In the genomic region with DNA sequence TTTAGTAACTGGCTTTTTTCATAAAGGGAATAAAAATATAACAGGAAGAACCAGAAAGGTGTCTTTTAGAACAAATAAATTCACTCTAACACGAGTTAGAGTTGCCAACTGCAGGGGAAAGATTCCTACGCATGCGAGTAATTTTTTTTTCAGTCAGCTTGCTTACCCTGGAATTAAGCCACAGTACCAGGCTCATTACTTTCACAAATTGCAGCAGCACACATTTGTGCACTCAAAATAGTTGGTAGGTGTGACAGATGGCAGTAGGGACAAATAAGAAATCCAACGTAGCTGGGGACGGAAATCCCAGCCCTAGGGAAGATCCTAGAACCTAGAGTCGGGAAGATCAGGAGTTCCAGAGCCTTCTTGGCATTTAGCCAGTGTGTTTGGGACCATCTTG, we compare ENCODE assay signal across 24 mouse cellular contexts. TPM values are rescaled to one million over a fixed set of nuclear protein-coding genes. Genes with fewer than 3 reads are reported as not detected.
A peak's percentile ranks its signal among the peaks of the same experiment; 100 is the strongest.
DNase-seq lines count a peak whose midpoint lies in the region; ATAC-seq and TF ChIP-seq lines count a peak whose summit lies in the region.
"Had no signal": no experiment of that assay in that cellular context is flagged by ENCODE, and none has a peak within 500 bp of the region (broad histone marks: within the 10 kb centered on the region; RNA-seq: fewer than 3 reads in every experiment).

No protein-coding gene starts in this region.

- no peak overlapping the region for H3K4me2 ChIP-seq in liver, embryonic 12.5 days
- H3K4me2 ChIP-seq: heart, embryonic 15.5 days; hindbrain, embryonic 13.5 days; kidney, embryonic 15.5 days; limb, embryonic 12.5 days; liver, embryonic 13.5 days; midbrain, embryonic 11.5 days; stomach, embryonic 15.5 days had no signal

- H3K27me3 ChIP-seq in liver, adult 2 months (ENCODE audit: control insufficient read depth, insufficient read depth, low read length): no peaks in the 10 kb centered on the region
- H3K27me3 ChIP-seq in liver, embryonic 12.5 days (replicated peaks): no peaks in the 10 kb centered on the region
- H3K27me3 ChIP-seq: heart, embryonic 15.5 days; hindbrain, embryonic 13.5 days; kidney, embryonic 15.5 days; limb, embryonic 12.5 days; liver, embryonic 13.5 days; stomach, embryonic 15.5 days had no signal

- no peak overlapping the region for H3K9ac ChIP-seq in liver, adult 2 months (ENCODE audit: low read depth, low read length)
- H3K9ac ChIP-seq in liver, embryonic 12.5 days: no peak overlapping the region
- H3K9ac ChIP-seq: heart, embryonic 15.5 days; hindbrain, embryonic 13.5 days; kidney, embryonic 15.5 days; limb, embryonic 12.5 days; liver, embryonic 13.5 days; stomach, embryonic 15.5 days had no signal

- TF ChIP-seq POLR2A in liver, adult 2 months (IDR thresholded peaks at IDR 0.05; ENCODE audit: extremely low read depth, insufficient read depth, low read length): no peak
- no peak for TF ChIP-seq POLR2A in brain, embryonic 14.5 days (IDR thresholded peaks at IDR 0.05; ENCODE audit: borderline replicate concordance, extremely low read depth, insufficient read depth, insufficient read length, poor library complexity, severe bottlenecking)

- DNase-seq in cerebellum, postnatal 10 days: peak; percentile 14 to 27
- no peak for DNase-seq in cerebellum, adult 18-20 months
- DNase-seq in layer of hippocampus, adult 2 months (ENCODE audit: low spot score in 2 of 2): peak; percentile 23 to 57
- DNase-seq in layer of hippocampus, postnatal 25 days (ENCODE audit: extremely low spot score in 1 of 2, low spot score in 1 of 2): no peak
- peak; percentile 70 for DNase-seq in liver, adult 2 months (ENCODE audit: extremely low read depth, low read depth, low spot score)
- DNase-seq in brain, embryonic 14.5 days (ENCODE audit: low read depth): peak; percentile 64
- DNase-seq: adrenal gland, postnatal 10 days; cerebellum, adult 9-11 months; gastrocnemius, adult 2 months; heart, postnatal 36 days; kidney, adult 11 months; kidney, postnatal 4 days; liver, embryonic 13.5 days; lung, adult 2 months; lung, postnatal 14 days; thymus, adult 18-20 months; thymus, postnatal 4 days had no signal

- 28% methylated on average over 6 of the region's 6 CpGs for WGBS in liver, adult 2 months
- WGBS in liver, embryonic 12.5 days (ENCODE audit: insufficient replicate concordance): 88% methylated on average over 6 of the region's 6 CpGs

- H3K27ac ChIP-seq in layer of hippocampus, adult 2 months: no peak overlapping the region
- peak overlapping the region; percentile 32; the same call in 1 of the 2 replicates for H3K27ac ChIP-seq in liver, adult 2 months (replicated peaks; ENCODE audit: insufficient read depth, low read depth, low read length)
- no peak overlapping the region for H3K27ac ChIP-seq in liver, embryonic 12.5 days
- H3K27ac ChIP-seq: gastrocnemius, adult 2 months; heart, embryonic 15.5 days; hindbrain, embryonic 13.5 days; kidney, embryonic 15.5 days; limb, embryonic 12.5 days; liver, embryonic 13.5 days; stomach, embryonic 15.5 days had no signal

- TF ChIP-seq CTCF in layer of hippocampus, adult 2 months (conservative IDR thresholded peaks at IDR 0.05): no peak
- no peak for TF ChIP-seq CTCF in liver, adult 2 months (IDR thresholded peaks at IDR 0.05; ENCODE audit: low read depth, low read length)
- TF ChIP-seq CTCF in brain, embryonic 14.5 days (IDR thresholded peaks at IDR 0.05; ENCODE audit: borderline replicate concordance, extremely low read depth, insufficient read depth, insufficient read length): no peak

- H3K79me2 ChIP-seq in liver, adult 2 months (ENCODE audit: control insufficient read depth, insufficient read depth, low read length): peaks cover 49% of the 10 kb centered on the region

- H3K36me3 ChIP-seq in liver, adult 2 months (ENCODE audit: control insufficient read depth, insufficient read depth, low read length): peaks cover 15% of the 10 kb centered on the region
- H3K36me3 ChIP-seq in liver, embryonic 12.5 days: no peaks in the 10 kb centered on the region; the same call in 1 of the 2 replicates
- H3K36me3 ChIP-seq: heart, embryonic 15.5 days; hindbrain, embryonic 13.5 days; kidney, embryonic 15.5 days; stomach, embryonic 15.5 days had no signal

- no peak overlapping the region for H3K4me3 ChIP-seq in layer of hippocampus, adult 2 months
- no peak overlapping the region for H3K4me3 ChIP-seq in liver, adult 2 months (ENCODE audit: insufficient read depth, low read depth, low read length)
- H3K4me3 ChIP-seq in liver, embryonic 12.5 days: no peak overlapping the region
- H3K4me3 ChIP-seq: gastrocnemius, adult 2 months; heart, embryonic 15.5 days; hindbrain, embryonic 13.5 days; kidney, embryonic 15.5 days; limb, embryonic 12.5 days; liver, embryonic 13.5 days; stomach, embryonic 15.5 days had no signal

- H3K4me1 ChIP-seq in liver, adult 2 months (ENCODE audit: control insufficient read depth, insufficient read depth, low read length): peaks cover 30% of the 10 kb centered on the region
- no peaks in the 10 kb centered on the region for H3K4me1 ChIP-seq in liver, embryonic 12.5 days
- H3K4me1 ChIP-seq: heart, embryonic 15.5 days; hindbrain, embryonic 13.5 days; liver, embryonic 13.5 days had no signal

- no peaks in the 10 kb centered on the region for H3K9me3 ChIP-seq in liver, embryonic 12.5 days (replicated peaks)
- H3K9me3 ChIP-seq: heart, embryonic 15.5 days; hindbrain, embryonic 13.5 days; kidney, embryonic 15.5 days; limb, embryonic 12.5 days; liver, embryonic 13.5 days; stomach, embryonic 15.5 days had no signal

- ATAC-seq in liver, embryonic 12.5 days: no peak

RNA-seq across cellular contexts. Expression of a gene that starts 22.1 kb away (rescaled TPM):
- total RNA-seq in layer of hippocampus, adult 2 months (2021): 1 to 10 TPM; 3.4 to 3.7 TPM
- 1 to 10 TPM; 2.6 to 3.1 TPM for total RNA-seq in layer of hippocampus, postnatal 25 days (2021)
- 206 and 232 TPM in 2 replicates for total RNA-seq in liver, adult 2 months (2014; rRNA removed)
- polyA plus RNA-seq in liver, adult 2 months (2012; rRNA removed): 53.5 and 60.3 TPM in 2 replicates
- 41.9 and 43.6 TPM in 2 replicates for polyA plus RNA-seq in liver, embryonic 12.5 days (2016; fragmentation: Nextera tagmentation; extraction: Ambion mirVana)
- 4.3 and 5.0 TPM in 2 replicates for polyA plus RNA-seq in brain, embryonic 14.5 days (2012; rRNA removed)

Comparison
In these comparisons a context has a peak if more than half of its experiments do, and no peak if none do; other contexts are left out.
1. DNase-seq: peak in cerebellum, postnatal 10 days (2 of 2), layer of hippocampus, adult 2 months (2 of 2), liver, adult 2 months (single experiment) and brain, embryonic 14.5 days (single experiment); none in cerebellum, adult 18-20 months (0 of 2) and layer of hippocampus, postnatal 25 days (0 of 2).
2. RNA of a gene that starts 22.1 kb away (total RNA-seq): 206 to 232 TPM in liver, adult 2 months; 3.4 to 3.7 TPM in layer of hippocampus, adult 2 months and 2.6 to 3.1 TPM in layer of hippocampus, postnatal 25 days; every median in the first group is over 10 times any median in the second.